ENCODE assay signal across 8 mouse cellular contexts in genomic region chr9:71188647-71189415, GRCm38 (mm10). TPM values are rescaled to one million over a fixed set of nuclear protein-coding genes. Genes with fewer than 3 reads are reported as not detected.
A peak's percentile ranks its signal among the peaks of the same experiment; 100 is the strongest.
DNase-seq lines count a peak whose midpoint lies in the region; ATAC-seq and TF ChIP-seq lines count a peak whose summit lies in the region.

No protein-coding gene starts in this region.

- H3K27me3 ChIP-seq in CH12.LX (replicated peaks) = no peaks in the 10 kb centered on the region
- H3K27me3 ChIP-seq in heart, embryonic 14.5 days (ENCODE audit: control insufficient read depth, insufficient read depth, low read length) = no peaks in the 10 kb centered on the region
- H3K27me3 ChIP-seq in liver, embryonic 14.5 days (ENCODE audit: control insufficient read depth, insufficient read depth, low read length) = no peaks in the 10 kb centered on the region
- H3K27me3 ChIP-seq in neural tube, embryonic 11.5 days (ENCODE audit: control insufficient read depth, insufficient read depth, low read length) = no peaks in the 10 kb centered on the region
- H3K27me3 ChIP-seq in stomach, postnatal 0 days (ENCODE audit: control insufficient read depth, insufficient read depth, low read length) = no peaks in the 10 kb centered on the region

- in situ Hi-C loops in CH12.LX (cut with MboI; ENCODE audit: low pct_ligation_motif_present, low pct_unique_long_range_greater_than_20kb, low sequenced_read_pairs) = loop anchor here (10.0 kb wide), 1 partner anchor 54 kb away; no protein-coding TSS in a partner anchor

- no peaks in the 10 kb centered on the region for H3K36me3 ChIP-seq in CH12.LX (replicated peaks in 1 of 2; ENCODE audit: control insufficient read depth in 1 of 2, insufficient read depth in 1 of 2, low read length in 1 of 2)
- no peaks in the 10 kb centered on the region for H3K36me3 ChIP-seq in heart, embryonic 14.5 days (ENCODE audit: control insufficient read depth, insufficient read depth, low read length)
- H3K36me3 ChIP-seq in liver, embryonic 14.5 days (replicated peaks; ENCODE audit: control insufficient read depth, insufficient read depth, low read depth) = no peaks in the 10 kb centered on the region
- H3K36me3 ChIP-seq in neural tube, embryonic 11.5 days (ENCODE audit: control insufficient read depth, insufficient read depth, low read length) = no peaks in the 10 kb centered on the region
- no peaks in the 10 kb centered on the region for H3K36me3 ChIP-seq in stomach, postnatal 0 days (ENCODE audit: control insufficient read depth, insufficient read depth, low read length)

- TF ChIP-seq EP300 in CH12.LX (IDR thresholded peaks at IDR 0.05; ENCODE audit: low read length) = no peak
- no peak for TF ChIP-seq EP300 in liver, embryonic 14.5 days (IDR thresholded peaks at IDR 0.05; ENCODE audit: low read depth)
- no peak for TF ChIP-seq EP300 in stomach, postnatal 0 days (optimal IDR thresholded peaks at IDR 0.05)

- H3K79me2 ChIP-seq in CH12.LX (replicated peaks; ENCODE audit: control insufficient read depth, extremely low read depth, insufficient read depth, poor library complexity, severe bottlenecking) = no peaks in the 10 kb centered on the region

- H3K27ac ChIP-seq in CH12.LX (ENCODE audit: insufficient read depth, low read depth) = no peak overlapping the region
- H3K27ac ChIP-seq in heart, embryonic 14.5 days (replicated peaks in 1 of 2; ENCODE audit: control insufficient read depth in 1 of 2, insufficient read depth in 1 of 2, low read depth in 2 of 2, low read length in 2 of 2) = no peak overlapping the region
- H3K27ac ChIP-seq in liver, embryonic 14.5 days = peak overlapping the region; percentile 53
- no peak overlapping the region for H3K27ac ChIP-seq in neural tube, embryonic 11.5 days (ENCODE audit: low read depth, low read length)
- no peak overlapping the region for H3K27ac ChIP-seq in stomach, postnatal 0 days (replicated peaks)

- no peak for TF ChIP-seq POLR2A in CH12.LX (IDR thresholded peaks at IDR 0.05; ENCODE audit: low read depth, low read length)
- no peak for TF ChIP-seq POLR2A in brain, embryonic 14.5 days (IDR thresholded peaks at IDR 0.05; ENCODE audit: borderline replicate concordance, extremely low read depth, insufficient read depth, insufficient read length, poor library complexity, severe bottlenecking)

- peak overlapping the region; percentile 65 for H3K4me2 ChIP-seq in CH12.LX (ENCODE audit: insufficient read depth, low read depth, poor library complexity, severe bottlenecking)
- H3K4me2 ChIP-seq in heart, embryonic 14.5 days (ENCODE audit: low read length) = peak overlapping the region; percentile 59
- peak overlapping the region; percentile 63 for H3K4me2 ChIP-seq in liver, embryonic 14.5 days (ENCODE audit: low read depth)
- peak overlapping the region; percentile 10; the same call in 1 of the 2 replicates for H3K4me2 ChIP-seq in neural tube, embryonic 11.5 days (ENCODE audit: low read depth)
- peak overlapping the region; percentile 28 for H3K4me2 ChIP-seq in stomach, postnatal 0 days (replicated peaks; ENCODE audit: low read depth)

- 7% methylated on average over 12 of the region's 12 CpGs for WGBS in heart, embryonic 14.5 days
- WGBS in liver, embryonic 14.5 days (ENCODE audit: insufficient replicate concordance) = 3% methylated on average over 12 of the region's 12 CpGs
- 14% methylated on average over 12 of the region's 12 CpGs for WGBS in neural tube, embryonic 11.5 days
- 4% methylated on average over 12 of the region's 12 CpGs for WGBS in stomach, postnatal 0 days

- peak overlapping the region; percentile 41; the same call in 1 of the 2 replicates for H3K9ac ChIP-seq in CH12.LX (ENCODE audit: insufficient read depth, low read depth)
- no peak overlapping the region; the same call in 1 of the 2 replicates for H3K9ac ChIP-seq in heart, embryonic 14.5 days (ENCODE audit: low read length)
- peak overlapping the region; percentile 54 for H3K9ac ChIP-seq in liver, embryonic 14.5 days (replicated peaks)
- H3K9ac ChIP-seq in neural tube, embryonic 11.5 days (ENCODE audit: low read length) = no peak overlapping the region
- H3K9ac ChIP-seq in stomach, postnatal 0 days (ENCODE audit: low read length) = no peak overlapping the region

- peaks cover 2 to 15% of the 10 kb centered on the region in 2 experiments; a peak in 3 of 4 replicates for H3K4me1 ChIP-seq in CH12.LX (ENCODE audit: control insufficient read depth in 1 of 2, insufficient read depth in 2 of 2)
- H3K4me1 ChIP-seq in heart, embryonic 14.5 days (ENCODE audit: control insufficient read depth in 2 of 2, insufficient read depth in 2 of 2, low read length in 2 of 2) = no peaks in the 10 kb centered on the region
- H3K4me1 ChIP-seq in liver, embryonic 14.5 days (replicated peaks; ENCODE audit: control insufficient read depth in 2 of 2, insufficient read depth in 2 of 2, low read length in 1 of 2) = peaks cover 28 to 31% of the 10 kb centered on the region in 2 experiments
- H3K4me1 ChIP-seq in neural tube, embryonic 11.5 days (ENCODE audit: control insufficient read depth, insufficient read depth, low read length) = no peaks in the 10 kb centered on the region
- H3K4me1 ChIP-seq in stomach, postnatal 0 days (replicated peaks; ENCODE audit: control insufficient read depth, insufficient read depth) = no peaks in the 10 kb centered on the region

- peak; percentile 66 to 85 for TF ChIP-seq CTCF in CH12.LX (conservative IDR thresholded peaks at IDR 0.05 in 1 of 2, IDR thresholded peaks at IDR 0.05 in 1 of 2; ENCODE audit: low read depth in 2 of 2, low read length in 2 of 2)
- peak; percentile 91 for TF ChIP-seq CTCF in brain, embryonic 14.5 days (IDR thresholded peaks at IDR 0.05; ENCODE audit: borderline replicate concordance, extremely low read depth, insufficient read depth, insufficient read length)
- peak; percentile 92 for TF ChIP-seq CTCF in liver, embryonic 14.5 days (IDR thresholded peaks at IDR 0.05; ENCODE audit: low read depth)
- peak; percentile 89 for TF ChIP-seq CTCF in stomach, postnatal 0 days (IDR thresholded peaks at IDR 0.05; ENCODE audit: low read depth)

- DNase-seq in CH12.LX (ENCODE audit: extremely low read depth) = peak; percentile 81
- peak; percentile 79 for DNase-seq in brain, embryonic 14.5 days (ENCODE audit: low read depth)
- DNase-seq in kidney, postnatal 14 days = peak; percentile 61
- peak; percentile 56 to 78 (median 68) for DNase-seq in liver, embryonic 14.5 days (ENCODE audit: low read depth in 3 of 3, low spot score in 3 of 3)
- DNase-seq in neural tube, embryonic 11.5 days (ENCODE audit: low spot score) = peak; percentile 78
- peak; percentile 80 for DNase-seq in stomach, postnatal 0 days (ENCODE audit: low spot score)

- no peaks in the 10 kb centered on the region for H3K9me3 ChIP-seq in CH12.LX (replicated peaks; ENCODE audit: low read length)
- H3K9me3 ChIP-seq in heart, embryonic 14.5 days (ENCODE audit: control insufficient read depth, low read length) = no peaks in the 10 kb centered on the region
- no peaks in the 10 kb centered on the region for H3K9me3 ChIP-seq in liver, embryonic 14.5 days (ENCODE audit: control insufficient read depth, low read length)
- no peaks in the 10 kb centered on the region for H3K9me3 ChIP-seq in neural tube, embryonic 11.5 days (ENCODE audit: control insufficient read depth, low read length)
- no peaks in the 10 kb centered on the region for H3K9me3 ChIP-seq in stomach, postnatal 0 days (ENCODE audit: control insufficient read depth, low read length)

- no peak overlapping the region for H3K4me3 ChIP-seq in CH12.LX (replicated peaks in 1 of 3; ENCODE audit: low read depth in 2 of 3, low read length in 2 of 3, poor library complexity in 1 of 3)
- H3K4me3 ChIP-seq in heart, embryonic 14.5 days (ENCODE audit: control insufficient read depth in 1 of 2, insufficient read depth in 1 of 2, low read depth in 1 of 2, low read length in 2 of 2) = peak overlapping the region in 1 of 2 experiments; percentile 14; a peak in 1 of 4 replicates
- peak overlapping the region in 1 of 2 experiments; percentile 20; a peak in 1 of 4 replicates for H3K4me3 ChIP-seq in liver, embryonic 14.5 days (ENCODE audit: insufficient read depth in 1 of 2, low read depth in 2 of 2, low read length in 2 of 2)
- H3K4me3 ChIP-seq in neural tube, embryonic 11.5 days (ENCODE audit: low read depth, low read length) = no peak overlapping the region
- no peak overlapping the region for H3K4me3 ChIP-seq in stomach, postnatal 0 days (ENCODE audit: low read depth, low read length)

- peak; percentile 61 for TF ChIP-seq RAD21 in CH12.LX (IDR thresholded peaks at IDR 0.05; ENCODE audit: low read depth, low read length)

- ATAC-seq in erythroblast, adult 5-6 weeks (replicated peaks; ENCODE audit: low FRiP score, poor library complexity, severe bottlenecking) = peak; percentile 97
- no peak for ATAC-seq in heart, embryonic 14.5 days (ENCODE audit: insufficient number of reproducible peaks, insufficient read depth, low FRiP score, low read depth)
- peak; percentile 94 for ATAC-seq in liver, embryonic 14.5 days (ENCODE audit: insufficient read depth)
- ATAC-seq in neural tube, embryonic 11.5 days (ENCODE audit: insufficient read depth, low FRiP score, low TSS enrichment) = no peak
- ATAC-seq in stomach, postnatal 0 days (ENCODE audit: low FRiP score, low TSS enrichment) = peak; percentile 85

- dilution Hi-C loops in CH12.LX (cut with MboI; ENCODE audit: extremely low pct_ligation_motif_present, extremely low pct_unique_long_range_greater_than_20kb, low sequenced_read_pairs) = no loop called here

RNA-seq across cellular contexts. Expression of gene Aqp9, which starts 20.3 kb away (rescaled TPM):
- 0.08 TPM in 1 of 2 replicates, not detected in the other for total RNA-seq in CH12.LX (2012; rRNA removed)
- total RNA-seq in CH12.LX (2014; rRNA removed) = not detected in 2 replicates
- not detected in 2 replicates for polyA plus RNA-seq in CH12.LX (2012; ENCODE audit: insufficient read length, low read depth)
- 0.34 and 0.36 TPM in 2 replicates for polyA plus RNA-seq in brain, embryonic 14.5 days (2012; rRNA removed)
- 128 and 166 TPM in 2 replicates for total RNA-seq in erythroblast, adult 5-6 weeks (2015; ENCODE audit: low replicate concordance)
- total RNA-seq in erythroblast, adult 5-6 weeks (2017; ENCODE audit: low replicate concordance) = 163 and 167 TPM in 2 replicates
- polyA plus RNA-seq in heart, embryonic 14.5 days (2014; fragmentation: Nextera tagmentation; extraction: Ambion mirVana) = 0.13 and 0.22 TPM in 2 replicates
- 3.5 and 4.1 TPM in 2 replicates for polyA plus RNA-seq in liver, embryonic 14.5 days (2012; rRNA removed)
- 8.6 and 9.0 TPM in 2 replicates for polyA plus RNA-seq in liver, embryonic 14.5 days (2014; fragmentation: Nextera tagmentation; extraction: Ambion mirVana)
- polyA plus RNA-seq in neural tube, embryonic 11.5 days (2014; fragmentation: Nextera tagmentation; extraction: Ambion mirVana) = 0.08 TPM in 1 of 2 replicates, not detected in the other
- polyA plus RNA-seq in stomach, postnatal 0 days (2015; fragmentation: Nextera tagmentation; extraction: Ambion mirVana) = 2.1 and 2.8 TPM in 2 replicates

RNA-seq across cellular contexts. Expression of gene Aldh1a2, which starts 26.8 kb away (rescaled TPM):
- 10.4 and 11.9 TPM in 2 replicates for total RNA-seq in CH12.LX (2012; rRNA removed)
- 0.38 and 0.77 TPM in 2 replicates for total RNA-seq in CH12.LX (2014; rRNA removed)
- 1.4 and 1.5 TPM in 2 replicates for polyA plus RNA-seq in CH12.LX (2012; ENCODE audit: insufficient read length, low read depth)
- polyA plus RNA-seq in brain, embryonic 14.5 days (2012; rRNA removed) = 7.4 and 11.6 TPM in 2 replicates
- not detected in 2 replicates for total RNA-seq in erythroblast, adult 5-6 weeks (2015; ENCODE audit: low replicate concordance)
- total RNA-seq in erythroblast, adult 5-6 weeks (2017; ENCODE audit: low replicate concordance) = not detected in 2 replicates
- 26.0 and 28.8 TPM in 2 replicates for polyA plus RNA-seq in heart, embryonic 14.5 days (2014; fragmentation: Nextera tagmentation; extraction: Ambion mirVana)
- 0.47 and 0.58 TPM in 2 replicates for polyA plus RNA-seq in liver, embryonic 14.5 days (2012; rRNA removed)
- 0.79 and 1.3 TPM in 2 replicates for polyA plus RNA-seq in liver, embryonic 14.5 days (2014; fragmentation: Nextera tagmentation; extraction: Ambion mirVana)
- polyA plus RNA-seq in neural tube, embryonic 11.5 days (2014; fragmentation: Nextera tagmentation; extraction: Ambion mirVana) = 88.1 and 108 TPM in 2 replicates
- polyA plus RNA-seq in stomach, postnatal 0 days (2015; fragmentation: Nextera tagmentation; extraction: Ambion mirVana) = 45.2 and 47.2 TPM in 2 replicates

Comparison
In these comparisons a context has a peak if more than half of its experiments do, and no peak if none do; other contexts are left out.
1. H3K4me2 ChIP-seq: peak in every context shown above with its lines; median percentile 65 in CH12.LX; 63 in liver, embryonic 14.5 days; 59 in heart, embryonic 14.5 days; 28 in stomach, postnatal 0 days; 10 in neural tube, embryonic 11.5 days.
2. H3K9ac ChIP-seq: peak in CH12.LX (single experiment) and liver, embryonic 14.5 days (single experiment); none in heart, embryonic 14.5 days (single experiment), neural tube, embryonic 11.5 days (single experiment) and stomach, postnatal 0 days (single experiment).
3. ATAC-seq: peak in erythroblast, adult 5-6 weeks (single experiment), liver, embryonic 14.5 days (single experiment) and stomach, postnatal 0 days (single experiment); none in heart, embryonic 14.5 days (single experiment) and neural tube, embryonic 11.5 days (single experiment).
4. Peak in every context shown above with its lines, with median percentiles within 50 percentile points of each other: DNase-seq and CTCF ChIP-seq.